Mouse (Mus musculus) activated CD4-positive, CD25-positive, alpha-beta regulatory T cell, adult 4 months (primary cell): ENCODE data around the gene Samd14. TPM values are rescaled to one million over a fixed set of nuclear protein-coding genes. Genes with fewer than 3 reads are reported as not detected.
A peak's percentile ranks its signal among the peaks of the same experiment; 100 is the strongest.

ENCODE experiments used
- ATAC-seq: one replicate; pipeline ENCODE4 v1.8.0; 2017
- polyA plus RNA-seq, 2 experiments: library from polyadenylated mRNA; unstranded; fragments of 100-300 nt; shearing (Covaris generic); gene quantifications; one replicate each; pipeline ENCODE4 v1.2.1; 2017

Samd14 gene
- polyA plus RNA-seq, 2 experiments from 2014 or later: 0.32 TPM; not detected in 1

- peak; percentile 5 for ATAC-seq
These were observed 19.5 kb upstream of the Samd14 start for GRCm38 (mm10) chr11:94990102-94990748.

GRCm38 (mm10) chr11:94990749-94991577 lies 18.7 kb upstream of the Samd14 start, which contains the start of gene Ppp1r9b:
Ppp1r9b (plus strand) TSS chr11:94991035.
- ATAC-seq: peak; percentile 72

GRCm38 (mm10) chr11:94991641-94992479 lies 17.8 kb upstream of the Samd14 start:
- no peak for ATAC-seq

GRCm38 (mm10) chr11:94992480-94992753 lies 17.3 kb upstream of the Samd14 start:
- ATAC-seq: no peak

GRCm38 (mm10) chr11:94992754-94993606 lies 16.7 kb upstream of the Samd14 start:
- no peak for ATAC-seq

GRCm38 (mm10) chr11:94994208-94994814 lies 15.4 kb upstream of the Samd14 start:
- no peak for ATAC-seq

GRCm38 (mm10) chr11:94994947-94995772 lies 14.5 kb upstream of the Samd14 start:
- no peak for ATAC-seq

- ATAC-seq: no peak
These were observed 13.6 kb upstream of the Samd14 start for GRCm38 (mm10) chr11:94996101-94996500.

- no peak for ATAC-seq
These were observed 12.7 kb upstream of the Samd14 start for GRCm38 (mm10) chr11:94996984-94997383.

GRCm38 (mm10) chr11:94997596-94997995 lies 12.1 kb upstream of the Samd14 start:
- no peak for ATAC-seq

- ATAC-seq: peak; percentile 55
These were observed 11.6 kb upstream of the Samd14 start for GRCm38 (mm10) chr11:94998041-94998531.

- ATAC-seq: no peak
These were observed 9.6 kb upstream of the Samd14 start for GRCm38 (mm10) chr11:95000128-95000527.

GRCm38 (mm10) chr11:95000548-95000947 lies 9.1 kb upstream of the Samd14 start:
- peak; percentile 64 for ATAC-seq

GRCm38 (mm10) chr11:95001058-95001457 lies 8.6 kb upstream of the Samd14 start:
- ATAC-seq: peak; percentile 30

- ATAC-seq: no peak
These were observed 7.9 kb upstream of the Samd14 start for GRCm38 (mm10) chr11:95001584-95002347.

- no peak for ATAC-seq
These were observed 7.0 kb upstream of the Samd14 start for GRCm38 (mm10) chr11:95002705-95003104.

GRCm38 (mm10) chr11:95004136-95004936 lies 5.3 kb upstream of the Samd14 start:
- no peak for ATAC-seq

GRCm38 (mm10) chr11:95004937-95005198 lies 4.8 kb upstream of the Samd14 start:
- no peak for ATAC-seq

GRCm38 (mm10) chr11:95006038-95006437 lies 3.6 kb upstream of the Samd14 start:
- no peak for ATAC-seq
